Mouse (Mus musculus): ENCODE data around the gene Pdzd9. TPM values are rescaled to one million over a fixed set of nuclear protein-coding genes. Genes with fewer than 3 reads are reported as not detected.

Gene Pdzd9
- total RNA-seq, 2 experiments from 2014 or later: 0.29 TPM; not detected in 1

GRCm38 (mm10) chr7:120662079-120662478 is 8.1 kb downstream of the Pdzd9 start:
- DNase-seq (ENCODE audit: low spot score in 2 of 2): no peak
- intact Hi-C loops (cut with DNase I): no loop called here

DNA sequence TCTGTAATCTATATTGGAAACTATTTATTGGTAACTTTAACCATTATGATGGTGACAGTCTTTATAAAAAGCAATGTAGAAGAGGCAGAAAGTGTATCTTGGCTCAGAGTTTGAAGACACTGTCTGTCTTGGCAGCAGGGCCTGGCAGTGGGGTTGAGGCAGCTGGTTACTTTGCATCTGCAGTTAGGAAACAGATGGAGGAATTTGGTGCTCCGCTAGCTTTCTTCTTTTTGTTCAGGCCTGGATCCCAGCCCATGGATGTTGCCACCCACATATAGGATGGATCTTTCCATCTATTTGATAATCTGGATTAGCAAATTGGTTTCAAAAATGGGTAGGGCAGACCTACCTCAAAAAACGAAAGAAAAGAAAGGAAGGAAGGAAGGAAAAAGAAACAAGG is 22.3 kb downstream of the Pdzd9 start:
- intact Hi-C loops (cut with DNase I): no loop called here
- peak; percentile 33 to 47 for DNase-seq (ENCODE audit: low spot score in 2 of 2)

GRCm38 (mm10) chr7:120643217-120643616 is 26.9 kb downstream of the Pdzd9 start:
- intact Hi-C loops (cut with DNase I): no loop called here

GRCm38 (mm10) chr7:120635821-120636220 is 34.3 kb downstream of the Pdzd9 start:
- DNase-seq (ENCODE audit: low spot score in 2 of 2): no peak
- intact Hi-C loops (cut with DNase I): no loop called here

More at GRCm38 (mm10) chr7:120643217-120643616, 26.9 kb downstream of the Pdzd9 start:
- DNase-seq (ENCODE audit: low spot score in 2 of 2): no peak

DNA sequence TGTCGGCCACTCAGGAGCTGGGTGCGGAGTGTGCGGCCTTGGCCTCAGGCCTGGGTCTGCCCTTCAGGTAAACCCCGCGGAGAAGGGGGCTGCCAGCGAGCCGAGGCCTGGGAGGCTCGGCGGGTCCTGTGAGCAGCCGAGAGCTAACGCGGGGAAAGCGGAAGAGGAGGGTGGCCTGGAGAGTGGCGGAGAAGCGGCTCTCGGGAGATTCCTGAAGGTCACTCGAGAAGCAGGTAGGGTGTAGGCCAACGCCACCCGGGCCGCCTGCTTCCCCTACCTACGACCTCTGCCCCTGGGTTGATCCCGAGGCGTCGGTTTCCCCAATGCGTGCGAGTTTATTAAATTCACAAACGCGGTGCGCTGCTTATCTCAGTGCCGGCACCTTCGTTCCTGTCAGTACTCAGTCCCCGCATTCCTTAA is 34.8 kb downstream of the Pdzd9 start:
- DNase-seq (ENCODE audit: low spot score in 2 of 2): no peak
- intact Hi-C loops (cut with DNase I): no loop called here

GRCm38 (mm10) chr7:120634711-120635361 is 35.3 kb downstream of the Pdzd9 start, which contains the start of gene Uqcrc2:
Gene Uqcrc2, plus strand, starts transcription at chr7:120635176.
- peak; percentile 80 to 87 for DNase-seq (ENCODE audit: low spot score in 2 of 2)
- intact Hi-C loops (cut with DNase I): no loop called here

DNA sequence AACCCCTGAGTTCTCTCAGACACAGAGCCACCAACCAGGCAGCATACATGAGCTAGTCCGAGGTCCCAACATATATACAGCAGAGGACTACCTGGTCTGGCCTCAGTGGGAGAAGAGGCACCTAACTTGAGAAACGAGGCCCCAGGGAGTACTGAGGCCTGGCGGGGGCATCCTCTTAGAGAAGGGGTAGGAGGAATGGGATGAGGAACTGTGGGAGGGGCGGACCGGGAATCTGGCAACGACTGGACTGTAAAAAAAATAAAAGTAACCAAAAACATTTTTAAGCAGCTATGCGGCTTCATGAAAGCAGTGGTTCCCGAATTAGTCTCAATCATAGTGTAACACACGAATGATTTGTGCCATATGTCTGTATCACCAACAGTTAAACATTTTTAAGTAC is 35.8 kb downstream of the Pdzd9 start:
- intact Hi-C loops (cut with DNase I): no loop called here

DNA sequence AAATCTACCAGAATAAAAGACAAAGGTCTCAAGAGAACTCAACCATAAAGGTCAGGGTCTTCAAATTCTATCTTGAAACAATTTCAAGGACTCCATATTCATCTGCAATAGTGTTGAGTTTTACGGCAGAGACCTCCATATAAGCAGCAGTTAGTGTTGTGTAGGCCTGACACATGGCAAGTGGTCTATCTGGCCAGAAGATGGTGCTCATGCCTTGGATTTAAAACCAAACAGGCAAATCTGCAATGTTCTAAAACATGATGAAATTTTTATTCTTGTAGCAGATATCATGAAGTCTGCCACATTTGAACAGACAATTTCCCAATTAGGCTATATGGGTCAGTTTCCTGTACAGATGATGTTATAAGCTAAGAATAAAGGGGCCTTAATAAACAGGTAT is 37.6 kb downstream of the Pdzd9 start:
- peak; percentile 40 to 67 for DNase-seq (ENCODE audit: low spot score in 2 of 2)
- intact Hi-C loops (cut with DNase I): no loop called here

More for the DNA sequence above, 35.8 kb downstream of the Pdzd9 start:
- no peak for DNase-seq (ENCODE audit: low spot score in 2 of 2)

DNA sequence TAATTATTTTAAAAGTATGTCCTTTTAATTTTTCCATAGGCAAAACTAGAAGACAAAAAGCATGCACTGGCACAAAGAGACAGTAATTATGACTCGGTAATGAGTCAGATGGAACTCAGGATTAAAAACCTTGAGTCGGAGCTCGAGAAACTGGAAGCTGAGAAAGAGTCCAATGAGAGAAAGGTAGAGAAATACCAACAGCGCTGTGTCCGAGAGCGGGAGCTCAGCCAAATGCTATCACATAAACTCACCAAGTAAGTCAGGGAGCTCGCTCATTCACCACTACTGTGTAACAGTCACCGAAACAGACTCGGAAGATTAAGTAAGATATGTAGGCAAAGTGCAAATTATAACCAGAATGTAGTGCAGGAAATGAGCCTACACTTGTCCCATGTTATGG is 49.3 kb downstream of the Pdzd9 start:
- intact Hi-C loops (cut with DNase I): no loop called here

GRCm38 (mm10) chr7:120620075-120620771 is 49.9 kb downstream of the Pdzd9 start:
- intact Hi-C loops (cut with DNase I): no loop called here
- DNase-seq (ENCODE audit: low spot score in 2 of 2): no peak

More for the DNA sequence above, 49.3 kb downstream of the Pdzd9 start:
- DNase-seq (ENCODE audit: low spot score in 2 of 2): no peak

Other genes starting within 250 kb of the Pdzd9 start
- gene Uqcrc2, start 35.2 kb downstream of the Pdzd9 start, total RNA-seq (2021): 100 to 1,000 TPM; 238 to 251 TPM
- gene Mosmo, start 7.3 kb upstream of the Pdzd9 start, total RNA-seq (2021): 10 to 100 TPM; 65.4 to 67.4 TPM
- gene Vwa3a, start 69.0 kb upstream of the Pdzd9 start, total RNA-seq (2021): 10 to 100 TPM; 14.1 to 20.5 TPM
- under 1 TPM in 1 of 2 experiments, not detected in 1; 0.25 TPM for gene Gm5737, start 142.0 kb upstream of the Pdzd9 start, total RNA-seq (2021)
- gene Eef2k, start 172.5 kb upstream of the Pdzd9 start, total RNA-seq (2021): 10 to 100 TPM; 31.6 to 42.9 TPM
- 10 to 100 TPM; 30.4 to 30.9 TPM for gene Polr3e, start 247.4 kb upstream of the Pdzd9 start, total RNA-seq (2021)

Measured in left cerebral cortex, postnatal 14 days (tissue).